Mouse (Mus musculus): ENCODE measurements at regions not wholly inside any gene's neighbourhood (a gene's known extent, or its start where the extent isn't known, plus 50 kb on each side); places are given as distances from the start of the nearest gene placed in this dataset.

DNA sequence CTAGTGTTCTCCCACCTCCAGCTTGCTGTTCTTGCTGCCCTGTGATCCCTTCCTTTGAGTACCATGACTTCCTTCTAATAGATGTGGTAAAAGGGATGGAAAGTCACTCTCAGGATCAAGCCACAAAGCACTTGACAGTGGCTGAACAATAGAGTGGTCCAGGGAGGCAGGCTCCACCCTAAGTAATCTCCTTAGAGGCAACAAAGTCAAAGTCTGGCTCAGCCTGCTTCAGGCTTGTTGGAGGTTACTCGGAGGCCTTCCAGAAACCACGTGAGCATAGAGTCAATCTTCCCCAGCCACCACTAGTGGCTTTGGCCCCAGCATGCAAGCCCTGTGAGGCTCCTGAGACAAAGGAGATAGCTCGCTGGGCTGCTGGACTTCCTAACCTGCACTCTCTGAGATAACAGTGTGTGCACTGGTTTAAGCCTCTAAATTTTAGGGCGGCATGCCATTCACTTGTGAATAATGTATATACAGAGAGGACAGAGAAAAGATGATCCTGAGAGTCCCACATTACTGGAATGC lies 137.0 kb upstream of the Rpl38 start:
- no peak overlapping the region for H3K27ac ChIP-seq (ENCODE audit: insufficient read depth, low read length)
- TF ChIP-seq POLR2A (IDR thresholded peaks at IDR 0.05; ENCODE audit: borderline replicate concordance, insufficient read depth, low read length), result no peak
- TF ChIP-seq CTCF (IDR thresholded peaks at IDR 0.05; ENCODE audit: borderline replicate concordance, insufficient read depth, low read depth, low read length), result no peak
- H3K27me3 ChIP-seq (ENCODE audit: control insufficient read depth, insufficient read depth, low read length), result no peaks in the 10 kb centered on the region
- WGBS, result 86% methylated on average over 4 of the region's 4 CpGs
- no peak for DNase-seq
- H3K4me1 ChIP-seq (ENCODE audit: control insufficient read depth, insufficient read depth, low read length), result peaks cover 5% of the 10 kb centered on the region
- no peak overlapping the region for H3K4me3 ChIP-seq (replicated peaks; ENCODE audit: insufficient read depth, low read depth, low read length)

DNA sequence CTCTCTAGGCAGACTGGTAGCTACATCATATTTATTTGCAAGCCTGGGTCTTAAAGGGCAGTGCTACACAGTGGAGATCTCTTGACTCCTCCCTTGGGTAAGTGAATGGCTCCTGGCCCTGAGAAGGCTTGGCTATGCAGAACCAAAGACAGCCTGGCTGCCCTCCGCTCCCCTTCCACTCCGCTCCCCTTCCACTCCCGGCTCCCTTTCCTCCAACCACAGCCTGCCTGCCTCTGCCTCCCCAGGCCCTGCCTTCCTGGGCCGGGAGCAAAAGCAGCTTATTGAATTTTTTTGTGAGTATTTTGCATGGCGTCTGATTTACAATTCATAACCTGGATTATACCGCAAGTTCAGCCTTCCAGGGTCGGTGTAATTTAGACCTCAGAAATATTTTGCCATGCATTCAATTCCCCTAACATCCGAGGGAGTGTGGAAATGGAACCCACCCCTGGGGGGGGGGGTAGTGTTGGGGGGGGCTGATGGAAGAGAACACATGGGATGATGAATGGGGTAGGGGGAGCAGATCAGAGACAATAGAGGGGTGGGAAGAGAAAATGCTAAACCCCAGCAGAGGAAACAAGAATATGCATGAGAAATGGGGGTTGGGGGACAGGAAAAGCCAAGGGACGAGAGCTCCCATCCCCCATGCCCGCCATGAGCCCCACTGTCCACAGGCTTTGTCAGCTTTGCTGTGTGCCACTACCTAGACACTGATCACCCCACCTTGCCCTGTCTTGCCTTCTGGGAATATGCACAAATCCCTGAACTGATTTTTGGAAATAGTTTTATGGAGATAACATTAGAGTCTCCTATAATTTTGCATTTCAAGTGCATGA lies 139.2 kb upstream of the Rpl38 start:
- Histone ChIP-seq H3K27ac (ENCODE audit: insufficient read depth, low read length) (no peak overlapping the region), H3K4me1 (ENCODE audit: control insufficient read depth, insufficient read depth, low read length) (no peaks in the 10 kb centered on the region; the same call in none of the 2 replicates), H3K27me3 (ENCODE audit: control insufficient read depth, insufficient read depth, low read length) (no peaks in the 10 kb centered on the region), H3K4me3 (replicated peaks; ENCODE audit: insufficient read depth, low read depth, low read length) (no peak overlapping the region)
- WGBS, result 71% methylated on average over 10 of the region's 10 CpGs
- DNase-seq, result no peak
- no peak for TF ChIP-seq CTCF (IDR thresholded peaks at IDR 0.05; ENCODE audit: borderline replicate concordance, insufficient read depth, low read depth, low read length)
- no peak for TF ChIP-seq POLR2A (IDR thresholded peaks at IDR 0.05; ENCODE audit: borderline replicate concordance, insufficient read depth, low read length)

DNA sequence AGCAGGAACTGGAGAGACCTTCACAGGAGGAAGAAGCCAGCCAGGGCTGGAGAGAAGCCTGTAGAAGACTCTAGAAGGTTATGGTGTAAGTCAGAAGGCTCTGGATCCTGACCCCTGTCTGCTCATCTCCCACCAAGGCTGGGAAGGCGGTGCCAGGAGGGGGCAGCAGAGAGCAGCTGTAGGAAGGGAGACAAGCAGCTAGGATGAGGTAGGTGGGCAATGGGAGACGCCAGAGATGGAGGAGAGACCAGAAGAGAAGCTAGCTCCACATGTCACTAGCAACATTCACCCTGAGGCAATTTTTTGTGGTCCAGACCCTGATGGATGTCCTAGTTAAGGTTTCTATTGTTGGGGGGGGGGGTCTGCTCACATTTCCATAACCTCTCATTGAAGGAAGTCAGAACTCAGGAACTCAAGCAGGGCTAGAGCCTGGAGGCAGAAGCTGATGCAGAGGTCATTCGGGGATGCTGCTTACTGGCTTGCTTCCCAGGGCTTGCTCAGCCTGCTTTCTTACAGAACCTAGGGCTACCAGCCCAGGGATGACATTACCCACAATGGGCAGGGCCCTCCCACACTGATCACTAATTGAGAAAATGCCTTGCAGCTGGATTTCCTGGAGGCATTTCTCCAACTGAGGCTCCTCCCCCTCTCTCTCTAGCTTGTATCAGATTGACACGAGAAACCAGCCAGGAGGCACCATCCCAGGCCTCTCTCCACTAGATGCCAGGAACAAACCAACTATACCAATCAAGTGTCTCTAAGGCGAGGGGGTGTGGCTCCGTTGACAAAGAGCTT lies 144.7 kb upstream of the Rpl38 start:
- TF ChIP-seq POLR2A (IDR thresholded peaks at IDR 0.05; ENCODE audit: borderline replicate concordance, insufficient read depth, low read length) (no peak), CTCF (IDR thresholded peaks at IDR 0.05; ENCODE audit: borderline replicate concordance, insufficient read depth, low read depth, low read length) (peak; percentile 81)
- WGBS, result 52% methylated on average over 6 of the region's 6 CpGs

DNA sequence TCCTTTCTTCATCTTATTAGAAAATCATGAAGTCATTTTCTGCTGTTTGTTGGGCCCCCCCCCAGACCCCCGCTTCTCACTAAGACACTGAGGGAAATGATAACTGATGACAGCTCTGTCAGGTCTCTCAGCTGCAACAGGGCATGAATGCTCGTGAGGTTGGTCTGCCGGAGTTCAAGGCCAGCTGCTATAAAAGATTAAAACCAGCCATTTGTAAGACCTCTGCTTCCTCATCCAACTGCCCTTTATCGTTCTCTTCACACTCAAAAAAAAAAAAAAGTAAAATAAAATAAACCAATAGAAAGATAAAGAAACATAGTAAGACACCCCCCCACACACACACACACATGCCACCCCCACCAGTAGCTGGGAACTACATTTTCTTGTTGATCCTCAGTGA lies 153.0 kb upstream of the Rpl38 start:
- no peaks in the 10 kb centered on the region; the same call in 1 of the 2 replicates for H3K27me3 ChIP-seq (ENCODE audit: control insufficient read depth, insufficient read depth, low read length)
- no peak for TF ChIP-seq CTCF (IDR thresholded peaks at IDR 0.05; ENCODE audit: borderline replicate concordance, insufficient read depth, low read depth, low read length)
- DNase-seq, result no peak
- peaks cover 12% of the 10 kb centered on the region for H3K4me1 ChIP-seq (ENCODE audit: control insufficient read depth, insufficient read depth, low read length)
- no peak overlapping the region for H3K4me3 ChIP-seq (replicated peaks; ENCODE audit: insufficient read depth, low read depth, low read length)
- 90% methylated on average over 4 of the region's 4 CpGs for WGBS
- H3K27ac ChIP-seq (ENCODE audit: insufficient read depth, low read length), result no peak overlapping the region

More for the DNA sequence above, 144.7 kb upstream of the Rpl38 start:
- peak; percentile 60 to 75 for DNase-seq
- no peak overlapping the region for H3K4me3 ChIP-seq (replicated peaks; ENCODE audit: insufficient read depth, low read depth, low read length)
- no peaks in the 10 kb centered on the region for H3K27me3 ChIP-seq (ENCODE audit: control insufficient read depth, insufficient read depth, low read length)
- no peak overlapping the region for H3K27ac ChIP-seq (ENCODE audit: insufficient read depth, low read length)
- peaks cover 6% of the 10 kb centered on the region; the same call in 1 of the 2 replicates for H3K4me1 ChIP-seq (ENCODE audit: control insufficient read depth, insufficient read depth, low read length)

DNA sequence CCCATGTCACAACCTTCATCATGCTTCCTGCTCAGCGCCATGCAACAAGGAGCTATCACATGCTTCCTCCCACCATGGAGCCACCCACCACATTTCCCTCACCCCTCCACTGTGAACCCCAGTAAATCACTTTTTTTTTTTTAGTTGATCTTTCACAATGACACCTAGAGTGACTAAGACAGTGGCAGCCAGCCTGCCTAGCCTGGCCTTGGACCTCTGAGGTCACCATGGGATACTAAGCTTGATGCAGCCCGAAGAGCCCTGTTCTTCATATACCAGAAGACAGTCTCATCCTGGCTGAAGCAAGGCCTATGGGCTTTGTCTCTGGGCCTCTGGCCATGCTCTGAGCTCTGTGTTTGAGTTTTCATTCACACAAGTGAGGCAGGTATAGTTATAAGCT lies 154.2 kb upstream of the Rpl38 start:
- no peaks in the 10 kb centered on the region; the same call in 1 of the 2 replicates for H3K27me3 ChIP-seq (ENCODE audit: control insufficient read depth, insufficient read depth, low read length)
- no peak for DNase-seq
- TF ChIP-seq POLR2A (IDR thresholded peaks at IDR 0.05; ENCODE audit: borderline replicate concordance, insufficient read depth, low read length) (no peak), CTCF (IDR thresholded peaks at IDR 0.05; ENCODE audit: borderline replicate concordance, insufficient read depth, low read depth, low read length) (no peak)
- H3K4me3 ChIP-seq (replicated peaks; ENCODE audit: insufficient read depth, low read depth, low read length), result no peak overlapping the region
- peaks cover 12% of the 10 kb centered on the region for H3K4me1 ChIP-seq (ENCODE audit: control insufficient read depth, insufficient read depth, low read length)
- H3K27ac ChIP-seq (ENCODE audit: insufficient read depth, low read length), result no peak overlapping the region
- WGBS, result 99% methylated on average over 2 of the region's 2 CpGs

DNA sequence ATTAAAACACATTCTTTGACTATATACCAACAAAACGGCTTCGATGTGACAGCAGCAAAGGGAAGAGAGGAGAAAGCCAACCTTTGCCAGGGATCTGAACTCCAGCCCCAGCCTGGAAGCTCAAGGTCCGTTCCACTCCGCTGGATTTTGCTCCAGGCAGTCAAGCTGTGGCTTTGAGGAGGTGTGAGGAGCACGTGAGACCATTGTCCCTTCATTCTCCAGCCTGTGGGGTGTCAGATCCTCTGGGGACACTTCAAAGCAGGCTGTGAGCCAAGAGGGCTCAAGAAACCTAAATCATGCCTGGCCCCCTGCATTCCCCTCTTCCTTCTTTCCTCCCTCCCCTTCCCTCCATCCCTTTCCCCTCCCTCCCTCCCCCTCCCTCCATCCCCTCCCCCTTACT lies 154.9 kb upstream of the Rpl38 start:
- no peak overlapping the region for H3K4me3 ChIP-seq (replicated peaks; ENCODE audit: insufficient read depth, low read depth, low read length)
- H3K27me3 ChIP-seq (ENCODE audit: control insufficient read depth, insufficient read depth, low read length), result no peaks in the 10 kb centered on the region; the same call in 1 of the 2 replicates
- no peak for DNase-seq
- H3K27ac ChIP-seq (ENCODE audit: insufficient read depth, low read length), result no peak overlapping the region
- WGBS, result 67% methylated on average over 5 of the region's 5 CpGs
- TF ChIP-seq CTCF (IDR thresholded peaks at IDR 0.05; ENCODE audit: borderline replicate concordance, insufficient read depth, low read depth, low read length), result no peak
- TF ChIP-seq POLR2A (IDR thresholded peaks at IDR 0.05; ENCODE audit: borderline replicate concordance, insufficient read depth, low read length), result no peak
- peaks cover 12% of the 10 kb centered on the region for H3K4me1 ChIP-seq (ENCODE audit: control insufficient read depth, insufficient read depth, low read length)

DNA sequence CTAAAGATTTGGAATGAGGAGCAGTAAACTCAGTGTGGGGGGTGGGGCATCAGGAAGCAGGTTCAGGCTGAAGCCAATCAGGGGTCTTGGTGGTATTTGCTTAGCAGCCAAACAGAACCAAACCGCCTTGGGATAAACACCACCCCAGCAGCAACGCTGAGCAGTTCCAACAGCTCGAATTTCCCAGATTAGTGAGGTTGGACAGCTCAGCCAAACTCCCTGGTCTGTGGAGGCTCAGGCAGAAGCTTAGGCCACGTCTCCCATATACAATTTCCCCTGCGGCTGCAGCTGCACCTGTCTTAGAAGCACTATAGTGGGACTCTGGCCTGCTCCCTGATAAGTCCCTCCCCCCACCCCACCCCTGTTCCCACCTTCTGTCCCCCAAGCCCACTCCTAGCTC lies 156.3 kb upstream of the Rpl38 start:
- no peaks in the 10 kb centered on the region; the same call in 1 of the 2 replicates for H3K27me3 ChIP-seq (ENCODE audit: control insufficient read depth, insufficient read depth, low read length)
- H3K4me1 ChIP-seq (ENCODE audit: control insufficient read depth, insufficient read depth, low read length), result peaks cover 12% of the 10 kb centered on the region
- H3K4me3 ChIP-seq (replicated peaks; ENCODE audit: insufficient read depth, low read depth, low read length), result no peak overlapping the region
- H3K27ac ChIP-seq (ENCODE audit: insufficient read depth, low read length), result no peak overlapping the region
- DNase-seq, result no peak
- TF ChIP-seq POLR2A (IDR thresholded peaks at IDR 0.05; ENCODE audit: borderline replicate concordance, insufficient read depth, low read length) (no peak), CTCF (IDR thresholded peaks at IDR 0.05; ENCODE audit: borderline replicate concordance, insufficient read depth, low read depth, low read length) (no peak)
- 60% methylated on average over 5 of the region's 5 CpGs for WGBS

All from cerebellum, adult 2 months (tissue).